Mouse (Mus musculus): ENCODE measurements around the gene 4632433K11Rik.

DNA sequence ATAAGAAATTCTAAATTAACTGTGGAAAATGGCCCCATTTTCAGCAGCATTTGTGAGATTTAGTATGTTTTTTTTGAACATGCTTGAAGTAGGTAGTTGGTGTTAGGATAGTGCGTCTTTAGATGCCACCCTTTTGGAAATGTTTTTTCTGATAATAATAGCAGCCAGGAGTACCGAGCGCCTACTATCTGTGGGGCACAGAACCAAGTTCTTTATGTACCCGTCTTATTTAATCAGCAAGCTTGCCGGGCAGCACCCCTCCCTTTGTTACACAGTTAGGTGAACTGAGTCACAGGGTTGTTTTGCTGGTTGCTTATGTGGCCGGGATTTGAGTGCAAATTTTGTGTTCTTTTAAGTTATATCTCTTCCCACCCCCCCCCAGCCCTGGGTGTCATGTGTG, 47.3 kb downstream of the 4632433K11Rik start:
- TF ChIP-seq TCF3 (IDR thresholded peaks at IDR 0.05; ENCODE audit: insufficient read length, low read depth) (no peak), POLR2A (IDR thresholded peaks at IDR 0.05; ENCODE audit: insufficient read length, low read depth) (no peak), TCF12 (IDR thresholded peaks at IDR 0.05; ENCODE audit: insufficient read depth, poor library complexity, severe bottlenecking) (no peak), REST (IDR thresholded peaks at IDR 0.05; ENCODE audit: insufficient read depth, insufficient read length) (no peak), MAX (IDR thresholded peaks at IDR 0.05; ENCODE audit: low read depth) (no peak), MYOG (IDR thresholded peaks at IDR 0.05; ENCODE audit: control insufficient read depth in 1 of 3, insufficient read depth in 1 of 3, insufficient read length in 2 of 3, low read depth in 2 of 3) (no peak), CEBPB (IDR thresholded peaks at IDR 0.05; ENCODE audit: insufficient read depth, poor library complexity, severe bottlenecking) (no peak), MYOD1 (IDR thresholded peaks at IDR 0.05; ENCODE audit: control insufficient read depth in 1 of 3, insufficient read length in 2 of 3, low read depth in 2 of 3) (no peak), USF1 (IDR thresholded peaks at IDR 0.05; ENCODE audit: low read depth) (no peak), POLR2AphosphoS2 (IDR thresholded peaks at IDR 0.05; ENCODE audit: insufficient read length, low read depth) (no peak), E2F4 (IDR thresholded peaks at IDR 0.05; ENCODE audit: insufficient read depth) (no peak), SRF (IDR thresholded peaks at IDR 0.05; ENCODE audit: control insufficient read depth, insufficient read length, low read depth) (no peak)
